Mouse (Mus musculus) heart, postnatal 0 days (tissue): ENCODE data around the gene Six5.
A peak's percentile ranks its signal among the peaks of the same experiment; 100 is the strongest.

Experiments
- CTCF ChIP-seq: IDR thresholded peaks from 2 replicates; pipeline ENCODE4 v1.5.1; 2016; ENCODE audit warnings: antibody characterized with exemption, control low read depth, low read depth
- EP300 ChIP-seq: IDR thresholded peaks from 2 replicates; pipeline ENCODE4 v1.6.1; 2016; ENCODE audit warnings: antibody characterized with exemption, low read depth

DNA sequence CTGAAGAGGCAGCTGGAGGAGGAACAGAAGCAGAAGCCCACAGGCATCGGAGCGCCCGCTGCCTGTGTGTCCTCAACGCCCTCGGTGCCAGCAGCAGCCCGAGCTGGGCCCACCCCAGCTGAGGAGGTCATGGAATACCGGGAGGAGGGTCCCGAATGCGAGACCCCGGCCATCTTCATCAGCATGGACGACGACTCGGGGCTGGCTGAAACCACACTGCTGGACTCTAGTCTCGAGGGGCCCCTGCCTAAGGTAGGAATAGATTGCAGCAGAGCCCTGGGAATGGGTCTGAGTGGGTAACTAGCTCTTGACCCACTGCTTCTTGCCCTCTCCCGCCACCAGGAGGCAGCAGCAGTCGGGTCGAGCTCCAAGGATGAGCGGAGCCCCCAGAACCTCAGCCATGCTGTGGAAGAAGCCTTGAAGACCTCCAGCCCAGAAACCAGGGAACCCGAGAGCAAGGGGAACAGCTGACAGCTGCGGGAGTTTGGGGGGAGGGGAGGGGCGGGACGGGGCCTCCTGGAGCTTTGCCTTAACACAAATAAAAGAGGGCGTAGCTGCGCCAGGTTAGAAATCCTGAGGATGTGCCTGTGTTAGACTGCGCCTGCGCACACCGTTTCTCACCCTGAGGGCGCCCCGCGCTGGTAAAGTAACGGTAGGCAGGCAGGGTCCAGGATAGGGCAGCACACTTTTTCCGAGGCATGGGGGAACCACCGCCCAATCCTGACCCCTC, 40.2 kb upstream of the Six5 start, which contains the start of gene Rsph6a:
- TF ChIP-seq CTCF = peak; percentile 57
- TF ChIP-seq EP300 = no peak
